Mouse (Mus musculus) frontal cortex, adult (tissue): ENCODE measurements around the gene Dab1.

Source experiments
- ATAC-seq: cut with Nextera tagmentation; 2 replicates; pipeline ENCODE4 v1.9.2; 2017; ENCODE audit warnings: mild to moderate bottlenecking, moderate library complexity, mixed read lengths; ENCODE audit not compliant: low TSS enrichment

The Dab1 gene

GRCm38 (mm10) chr4:104448199-104448598 lies 829.0 kb downstream of the Dab1 start:
- no peak for ATAC-seq

DNA sequence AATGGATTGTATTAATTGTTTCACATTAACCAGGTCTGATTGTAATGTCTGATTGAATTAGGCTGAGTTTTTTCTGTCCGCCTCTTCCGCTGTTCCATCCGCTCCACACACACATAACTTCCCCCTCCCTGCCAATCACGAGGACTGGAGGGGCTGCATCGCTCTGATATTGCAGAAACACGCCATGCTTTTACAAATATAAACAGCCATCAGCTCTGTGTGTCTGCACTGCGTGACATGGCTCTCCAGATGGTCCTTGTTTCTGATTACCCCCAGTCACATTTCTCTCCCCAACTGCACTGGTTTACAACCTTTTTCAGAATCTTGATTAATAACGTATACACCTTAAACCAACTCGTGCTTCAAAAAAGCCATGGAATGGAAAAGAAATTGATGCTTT lies 831.5 kb downstream of the Dab1 start:
- no peak for ATAC-seq

DNA sequence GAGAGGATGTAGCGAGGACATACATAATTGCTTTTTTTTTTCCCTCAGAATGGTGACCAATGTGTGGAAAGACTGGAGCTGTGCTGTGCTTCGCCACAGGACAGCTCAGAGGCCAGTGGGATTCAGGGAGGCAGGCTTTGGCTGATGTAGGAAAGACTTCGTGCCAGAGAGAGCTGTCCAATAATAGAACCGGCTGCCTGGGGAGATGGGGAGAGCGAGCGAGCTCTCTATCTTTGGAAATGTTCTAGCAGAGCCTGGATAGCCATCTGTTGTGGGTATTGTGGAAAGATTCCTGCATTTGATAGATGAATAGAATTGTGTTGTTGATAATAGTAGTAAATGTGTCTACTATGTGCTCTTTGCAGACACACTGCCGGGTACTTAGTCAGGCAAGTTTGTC lies 833.4 kb downstream of the Dab1 start:
- ATAC-seq, result peak; percentile 86

- ATAC-seq, result 0 out of 2 replicates have a peak, but pooled peaks have one; percentile 22
Measured at GRCm38 (mm10) chr4:104455151-104455550, 836.0 kb downstream of the Dab1 start.

DNA sequence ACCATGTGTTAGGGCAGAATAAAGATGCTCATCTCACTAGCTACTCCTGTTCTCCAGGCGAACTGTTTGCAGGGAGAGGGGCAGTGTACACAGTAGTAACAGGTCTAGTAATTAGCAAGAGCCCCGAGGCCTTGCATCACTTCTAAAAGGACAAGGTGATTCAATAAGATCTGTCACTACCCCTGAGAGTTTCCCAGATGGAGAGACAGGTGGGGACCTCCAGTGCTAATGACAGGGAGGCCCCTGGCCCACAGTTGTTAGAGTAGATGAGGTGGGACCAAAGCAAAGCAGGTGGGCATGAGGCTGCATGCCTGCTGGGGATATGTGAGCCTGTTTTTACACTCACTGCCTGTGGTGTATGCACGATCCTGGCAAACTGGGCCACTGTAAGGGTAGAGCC lies 836.6 kb downstream of the Dab1 start:
- no peak for ATAC-seq

DNA sequence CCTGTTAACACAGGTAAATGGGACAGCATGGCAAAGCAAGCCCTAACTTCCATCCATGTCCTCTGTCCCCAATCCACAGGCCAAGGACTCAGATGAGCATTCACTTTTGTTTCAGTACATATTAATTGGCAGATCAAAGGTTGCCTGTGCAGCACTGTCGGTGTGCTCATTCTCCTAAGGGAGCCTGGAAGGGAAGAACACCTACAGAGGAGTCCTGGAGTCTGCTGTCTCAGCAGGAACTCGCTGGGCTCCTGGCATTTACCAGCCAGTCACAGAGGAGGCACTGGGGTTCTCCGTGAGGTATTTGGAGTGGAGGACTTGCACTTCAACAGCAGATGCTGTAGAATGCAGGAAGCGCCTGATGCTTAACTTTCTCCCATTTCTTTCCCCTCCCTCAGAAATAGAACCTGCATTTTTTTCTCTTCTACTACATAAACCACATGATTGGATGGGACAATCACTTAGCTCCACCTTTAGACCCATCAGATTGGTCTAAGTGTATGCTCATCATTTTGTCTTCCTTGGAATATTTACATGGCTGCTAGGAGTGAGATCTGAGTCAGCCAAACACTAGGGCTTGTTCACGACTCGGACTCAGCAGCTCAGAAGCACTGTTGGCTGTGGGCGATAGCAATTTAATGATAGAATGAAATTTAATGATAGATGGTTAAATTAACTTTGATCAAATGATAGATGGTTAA lies 837.2 kb downstream of the Dab1 start:
- peak; percentile 26 for ATAC-seq

- ATAC-seq, result peak; percentile 15
Measured at GRCm38 (mm10) chr4:104458726-104459125, 839.6 kb downstream of the Dab1 start.

DNA sequence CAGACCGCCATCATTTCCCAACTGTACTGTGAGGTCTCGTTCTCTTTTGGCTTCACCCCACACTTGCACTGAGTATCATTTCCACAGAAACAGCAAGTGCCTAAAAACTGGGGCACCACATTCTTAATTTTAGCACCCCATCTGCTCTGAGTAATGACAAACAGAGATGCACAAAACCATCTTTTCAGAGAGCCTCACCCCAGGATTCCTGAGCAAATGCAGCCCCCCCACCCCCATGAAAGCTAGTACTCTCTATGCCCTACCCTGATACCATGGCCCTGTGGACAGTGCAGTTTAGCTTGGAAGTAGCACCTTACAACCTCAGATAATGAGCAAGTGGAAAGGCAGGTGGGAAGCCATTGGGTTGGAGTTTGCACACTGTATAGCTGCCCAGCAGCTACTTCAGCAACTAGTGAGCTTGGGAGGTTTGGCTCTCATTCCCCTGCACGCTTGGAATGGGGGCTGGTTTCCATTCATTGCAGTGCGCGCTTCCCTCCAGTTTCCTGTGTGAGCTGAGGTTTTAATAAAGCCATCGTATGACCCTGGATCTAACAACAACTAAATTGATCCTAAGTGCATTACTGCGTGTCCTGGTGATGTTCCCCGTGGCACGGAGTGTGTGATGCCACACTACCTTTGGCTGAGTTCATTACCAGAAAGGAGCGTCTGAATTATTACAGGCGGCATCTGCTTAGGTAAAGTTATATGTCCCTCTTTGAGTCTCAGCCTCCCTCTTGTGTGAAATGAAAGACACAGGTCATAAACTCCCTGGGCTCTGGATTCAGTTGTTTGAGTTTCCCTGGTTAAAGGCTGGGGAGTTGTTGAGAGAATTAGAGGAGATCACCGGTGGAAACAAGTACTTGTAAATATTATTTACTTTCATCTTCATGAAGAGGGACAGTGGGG lies 842.2 kb downstream of the Dab1 start:
- ATAC-seq, result peak; percentile 54

GRCm38 (mm10) chr4:104462932-104463780 lies 844.0 kb downstream of the Dab1 start:
- no peak for ATAC-seq

- no peak for ATAC-seq
Measured at GRCm38 (mm10) chr4:104463781-104464170, 844.6 kb downstream of the Dab1 start.

DNA sequence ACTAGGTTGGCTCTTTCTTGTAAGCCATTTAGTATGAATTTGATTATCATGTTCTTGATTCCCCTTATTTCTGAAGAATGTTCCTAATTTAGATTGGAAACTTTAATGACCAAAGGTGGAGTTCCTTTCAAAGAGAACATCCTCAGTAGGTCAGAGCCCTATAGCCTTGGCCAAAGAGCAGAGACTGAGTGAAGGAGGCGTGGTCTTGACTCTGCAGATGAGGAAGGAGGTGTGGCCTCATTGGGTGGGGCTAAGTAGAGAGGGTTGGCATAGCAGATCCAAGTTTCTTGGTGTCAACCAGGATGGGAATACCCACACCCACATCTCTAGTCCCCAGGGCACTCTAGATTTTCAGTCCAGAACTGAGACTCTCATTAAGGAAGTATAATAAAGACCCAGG lies 846.4 kb downstream of the Dab1 start:
- ATAC-seq, result no peak

DNA sequence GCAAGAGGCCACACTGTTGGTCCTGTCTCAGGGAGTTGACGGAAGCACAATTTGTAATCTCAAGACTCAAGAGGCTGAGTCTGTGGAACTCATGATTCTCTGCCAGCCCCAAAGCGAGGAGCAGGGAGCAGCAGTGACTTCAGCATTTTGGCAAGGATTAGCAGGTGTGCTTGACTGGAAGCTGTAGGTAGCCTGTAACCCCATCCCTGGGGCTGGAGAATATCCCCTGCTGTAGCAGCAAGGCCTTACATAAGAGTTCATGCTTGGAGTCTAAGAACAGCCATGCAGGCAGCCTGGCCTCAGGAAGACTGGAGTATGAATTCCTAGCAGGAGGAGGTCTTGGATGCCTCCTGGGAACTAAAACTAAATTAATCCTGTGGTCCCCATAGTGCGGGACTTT lies 849.5 kb downstream of the Dab1 start:
- ATAC-seq, result peak; percentile 16; the same call in 1 of the 2 replicates

DNA sequence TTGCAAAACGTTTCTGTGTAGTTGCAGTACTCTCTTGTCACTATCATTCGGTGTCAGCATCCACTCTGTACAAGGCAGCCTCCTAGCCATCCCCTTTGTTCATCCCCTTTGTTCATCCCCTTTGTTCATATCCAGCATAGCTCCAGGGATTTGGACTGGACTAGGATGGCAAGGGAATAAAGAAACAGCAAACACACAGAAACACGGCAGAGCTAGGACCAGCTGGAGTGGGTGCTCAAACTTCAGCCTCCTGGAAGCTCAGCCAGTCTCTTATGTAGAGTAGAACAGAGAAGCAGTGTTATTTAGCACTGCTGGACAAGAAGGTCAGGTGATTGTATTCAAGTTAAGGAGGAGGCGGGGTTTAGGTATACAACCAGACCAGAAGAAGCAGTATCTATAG lies 853.8 kb downstream of the Dab1 start:
- ATAC-seq, result no peak

DNA sequence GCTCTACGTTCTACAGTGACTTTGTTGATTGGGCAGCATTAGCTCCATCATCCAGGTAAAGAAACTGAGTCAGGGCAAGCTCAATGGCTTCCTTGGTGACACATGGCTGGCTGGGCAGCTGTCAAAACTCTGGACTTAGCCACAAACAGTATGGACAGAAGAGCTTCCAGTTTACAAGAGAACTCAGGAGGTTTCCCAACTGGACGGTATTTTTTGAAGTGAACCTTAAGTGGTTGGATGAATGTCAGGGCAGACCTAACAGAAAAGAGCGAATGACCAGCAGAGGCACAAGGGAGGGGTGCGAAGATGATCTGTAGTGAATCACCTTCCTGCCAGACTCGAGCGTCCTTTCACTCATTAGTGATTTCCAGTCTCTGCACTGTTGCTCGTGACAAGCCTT lies 857.7 kb downstream of the Dab1 start:
- ATAC-seq, result no peak

- no peak for ATAC-seq
Measured at GRCm38 (mm10) chr4:104483948-104484347, 864.8 kb downstream of the Dab1 start.

DNA sequence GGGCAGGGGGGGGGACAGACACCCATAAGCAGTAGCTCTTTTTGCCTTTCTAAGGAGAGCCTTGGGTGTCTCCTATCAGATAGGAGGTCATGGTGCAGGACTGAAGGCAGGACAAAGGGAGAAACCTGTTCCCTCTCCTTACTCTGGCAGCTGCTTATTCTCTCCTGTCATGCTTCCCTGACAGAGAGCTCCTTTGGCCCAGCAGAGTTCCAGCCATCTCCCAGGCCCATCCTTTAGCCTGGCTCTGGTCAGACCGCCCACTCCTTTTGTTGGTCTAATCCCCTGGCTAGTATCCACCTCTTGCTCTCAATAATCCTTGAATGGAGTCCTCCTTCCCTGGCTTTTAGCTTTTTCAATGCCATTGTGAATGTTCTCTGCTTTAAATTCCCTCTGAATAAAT lies 878.1 kb downstream of the Dab1 start:
- no peak for ATAC-seq

- no peak for ATAC-seq
Measured at GRCm38 (mm10) chr4:104500112-104500511, 881.0 kb downstream of the Dab1 start.

DNA sequence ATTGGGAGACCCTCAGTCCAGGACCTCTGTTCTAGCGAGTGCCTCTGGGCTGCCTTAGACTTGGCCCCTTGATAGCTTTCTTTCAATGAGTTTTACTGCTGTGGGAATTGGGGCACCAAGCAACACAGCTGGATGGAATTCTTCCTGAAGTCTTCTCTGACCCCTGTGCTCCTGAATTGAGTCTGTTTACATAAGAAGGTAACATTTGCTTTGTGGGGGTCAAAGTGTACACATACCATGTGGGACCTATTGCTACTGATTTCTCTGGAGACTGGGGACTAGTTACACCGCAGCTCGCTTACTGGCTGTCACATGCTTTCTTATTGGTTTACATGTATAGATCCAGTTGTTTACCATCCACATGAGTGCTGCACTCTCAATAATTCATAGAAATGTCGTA lies 881.5 kb downstream of the Dab1 start:
- no peak for ATAC-seq

GRCm38 (mm10) chr4:104501245-104501644 lies 882.1 kb downstream of the Dab1 start:
- ATAC-seq, result no peak

DNA sequence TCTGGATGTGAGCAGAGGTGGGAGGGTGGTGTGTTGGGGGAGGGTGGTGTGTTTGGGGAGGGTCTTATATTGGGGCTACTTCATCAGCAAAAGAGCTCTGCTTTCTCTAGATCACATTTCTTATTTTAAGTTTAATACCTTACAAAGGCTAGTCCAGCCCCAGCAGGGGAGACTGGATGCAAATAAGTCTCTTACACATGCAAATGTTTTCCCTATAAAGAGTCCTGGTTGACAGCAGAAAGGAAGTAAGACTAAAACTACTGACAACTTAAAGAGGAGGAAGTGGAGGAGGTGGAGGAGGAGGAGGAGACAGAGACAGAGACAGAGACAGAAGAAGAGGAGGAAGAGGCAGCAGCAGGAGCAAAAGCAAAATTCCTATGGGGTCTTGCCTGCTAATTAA lies 885.8 kb downstream of the Dab1 start:
- ATAC-seq, result peak; percentile 12; the same call in 1 of the 2 replicates

DNA sequence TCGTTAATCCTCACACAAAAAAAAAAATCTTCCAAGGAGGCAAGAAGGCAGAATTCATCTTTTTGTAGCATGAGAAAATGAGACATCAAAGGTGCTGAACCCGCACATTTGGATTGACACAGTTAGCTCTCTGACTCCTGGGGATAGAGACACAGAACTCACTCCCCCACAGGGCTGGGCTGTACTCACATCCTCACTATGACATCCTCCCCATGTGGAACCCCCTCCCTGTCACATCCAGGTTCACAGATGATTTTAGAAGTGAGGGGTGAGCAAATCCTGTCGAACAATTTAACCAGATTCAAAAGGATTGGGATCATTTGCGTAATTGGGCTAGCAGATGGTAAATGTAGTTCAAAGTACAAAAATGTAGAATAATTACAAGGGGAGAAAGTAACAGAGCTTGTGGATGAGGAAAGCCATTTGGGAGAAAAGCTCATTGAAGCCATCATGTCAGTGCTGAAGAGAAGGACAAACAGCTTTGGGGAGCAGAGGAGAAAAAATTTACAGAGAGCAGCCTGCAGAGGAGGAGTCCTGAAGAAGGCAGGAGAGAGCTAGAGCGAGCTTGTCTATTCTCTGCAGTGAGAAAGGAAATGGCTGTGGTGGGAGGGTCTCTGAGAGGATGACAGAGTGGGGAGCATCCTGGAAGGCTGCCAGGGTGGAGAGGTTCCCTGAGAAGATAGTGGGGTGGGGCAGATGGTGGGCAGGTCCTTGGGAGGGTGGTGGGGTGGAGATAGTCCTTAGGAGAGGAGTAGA lies 890.2 kb downstream of the Dab1 start:
- peak; percentile 48 for ATAC-seq
